Mouse (Mus musculus) layer of hippocampus, adult 9-10 months (tissue): ENCODE measurements at regions not wholly inside any gene's neighbourhood (a gene's known extent, or its start where the extent isn't known, plus 50 kb on each side); places are given as distances from the start of the nearest gene placed in this dataset.

ENCODE experiments used
- DNase-seq: peaks from one replicate; pipeline ENCODE4 v3.0.0; 2022; ENCODE audit warnings: low spot score

- no peak for DNase-seq
Observed at GRCm38 (mm10) chr13:39702621-39703020, 658.6 kb downstream of the Ofcc1 start.

- no peak for DNase-seq
Observed at GRCm38 (mm10) chr13:39691291-39692024, 669.8 kb downstream of the Ofcc1 start.

- DNase-seq = no peak
Observed at GRCm38 (mm10) chr13:39664548-39664947, 696.7 kb downstream of the Ofcc1 start.

DNA sequence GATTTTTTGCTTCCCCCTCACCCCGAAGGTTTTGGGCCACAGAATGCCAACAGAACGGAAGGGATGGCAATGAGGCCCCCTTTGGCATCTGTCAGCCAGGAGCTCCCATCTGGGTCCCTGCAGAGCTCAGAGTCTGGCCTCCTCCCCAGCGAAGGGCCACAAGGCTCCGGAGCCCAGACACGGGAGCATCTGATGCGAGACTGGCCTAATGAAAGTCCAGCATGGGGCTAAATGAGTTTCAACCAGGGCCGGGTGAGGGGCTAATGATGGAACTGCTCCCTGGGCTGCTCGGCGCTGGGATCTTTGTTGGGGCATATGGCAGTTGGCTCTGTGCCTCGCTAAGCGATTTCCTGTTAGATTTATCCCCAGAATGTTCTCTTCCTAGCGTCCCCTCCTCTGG, 688.8 kb upstream of the Slc35b3 start:
- no peak for DNase-seq

DNA sequence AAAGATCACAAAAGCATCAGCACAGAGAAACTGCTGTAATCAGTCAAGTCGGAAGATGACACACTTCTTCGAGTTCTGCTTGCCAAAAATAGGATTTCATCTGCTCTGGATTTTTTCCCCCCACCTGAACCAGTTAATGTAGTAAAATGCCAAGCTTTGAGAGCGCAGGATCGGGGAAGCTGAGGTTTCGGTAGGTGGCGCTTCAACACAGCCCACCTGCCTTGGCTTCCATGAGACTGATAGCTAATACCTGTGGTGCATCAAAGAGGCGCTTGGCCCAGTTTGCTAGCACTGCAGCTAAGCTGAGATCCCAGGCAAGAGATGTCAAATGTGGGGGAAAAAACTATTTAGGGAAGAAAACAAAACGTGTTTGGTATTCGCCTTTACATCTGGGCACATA, 686.7 kb upstream of the Slc35b3 start:
- peak; percentile 22 for DNase-seq

- DNase-seq = no peak
Observed at GRCm38 (mm10) chr13:39631506-39632132, 670.9 kb upstream of the Slc35b3 start.
